Mouse (Mus musculus): ENCODE measurements around the gene Insm2. TPM values are rescaled to one million over a fixed set of nuclear protein-coding genes. Genes with fewer than 3 reads are reported as not detected.

The Insm2 gene
- polyA plus RNA-seq, 2 experiments from 2014 or later = 0.12 TPM; not detected in 1

GRCm38 (mm10) chr12:55607902-55608301 is 8.7 kb downstream of the Insm2 start:
- no peak for ATAC-seq

- ATAC-seq = no peak
Measured at GRCm38 (mm10) chr12:55610812-55611211, 11.6 kb downstream of the Insm2 start.

DNA sequence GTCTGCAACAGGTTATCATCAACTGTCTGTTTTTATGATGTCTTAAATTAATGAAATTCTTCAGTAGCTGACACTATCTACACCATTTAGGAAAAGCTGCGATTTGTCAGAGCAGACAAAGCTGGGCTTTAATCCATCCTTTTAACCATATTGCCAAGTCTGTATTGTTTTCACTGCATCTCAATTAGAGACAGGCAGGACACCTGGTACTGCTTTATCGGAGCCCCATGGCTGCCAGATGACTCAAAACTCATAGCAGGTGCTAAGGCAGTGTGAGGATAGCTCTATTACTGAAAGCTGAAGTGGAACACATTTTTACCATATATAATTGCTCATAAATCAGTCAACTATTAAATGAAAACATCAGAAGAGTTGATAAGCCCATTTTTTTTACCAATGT is 21.1 kb downstream of the Insm2 start:
- no peak for ATAC-seq

GRCm38 (mm10) chr12:55622615-55623245 is 23.5 kb downstream of the Insm2 start:
- no peak for ATAC-seq

DNA sequence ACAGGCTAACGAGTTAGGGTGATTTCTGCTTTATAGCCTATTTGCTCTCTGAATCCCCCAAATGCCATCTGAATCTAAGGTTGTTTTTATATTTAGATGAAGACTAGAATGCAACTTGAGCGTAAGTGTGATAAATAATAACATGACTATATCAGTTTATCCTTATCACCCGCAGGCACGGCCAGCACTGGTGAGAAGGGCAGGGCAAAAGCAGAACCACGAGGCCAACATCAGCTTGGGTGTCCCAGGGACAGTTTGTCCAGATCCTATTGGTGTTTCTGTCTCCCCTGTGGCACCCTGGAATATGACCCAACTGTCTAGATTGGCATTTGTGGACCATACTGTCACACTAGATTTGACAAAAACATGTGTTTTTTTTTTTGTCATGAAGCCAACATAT is 24.0 kb downstream of the Insm2 start:
- no peak for ATAC-seq

DNA sequence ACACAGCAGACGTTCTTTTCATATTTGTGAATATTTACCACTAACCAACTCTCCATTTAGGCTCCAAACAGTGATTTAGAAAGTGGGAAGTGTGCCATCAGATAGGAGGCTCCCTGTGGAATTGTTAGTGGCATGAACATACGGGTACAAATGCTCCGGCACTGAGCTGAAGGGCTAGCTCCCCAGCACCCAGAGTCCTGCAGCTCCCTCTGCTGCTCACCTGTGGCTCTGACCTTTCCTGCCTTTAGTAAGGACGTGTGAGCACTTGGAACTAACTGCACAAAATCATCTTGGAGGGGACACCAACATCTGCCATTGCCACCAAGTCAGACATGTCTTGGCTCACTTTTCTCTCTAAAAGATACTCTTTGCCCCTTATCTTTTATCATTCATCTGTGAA is 27.5 kb downstream of the Insm2 start:
- ATAC-seq = no peak

- ATAC-seq = peak; percentile 63
Measured at GRCm38 (mm10) chr12:55648011-55648525, 48.8 kb downstream of the Insm2 start.

Other genes starting within 250 kb of the Insm2 start
- 100 to 1,000 TPM; 282 to 307 TPM for gene Psma6, start 215.2 kb upstream of the Insm2 start, polyA plus RNA-seq (2017; shearing (Covaris generic))
- gene Nfkbia, start 106.8 kb upstream of the Insm2 start, polyA plus RNA-seq (2017; shearing (Covaris generic)) = 100 to 1,000 TPM; 513 to 551 TPM
- gene Aldoart2, start 34.2 kb upstream of the Insm2 start, polyA plus RNA-seq (2017; shearing (Covaris generic)) = under 1 TPM in 1 of 2 experiments, not detected in 1; 0.20 TPM
- 10 to 100 TPM; 11.9 to 13.6 TPM for gene Ralgapa1, start 221.7 kb downstream of the Insm2 start, polyA plus RNA-seq (2017; shearing (Covaris generic))
- 10 to 100 TPM; 13.1 to 13.2 TPM for gene Brms1l, start 236.9 kb downstream of the Insm2 start, polyA plus RNA-seq (2017; shearing (Covaris generic))

Measured in activated CD4-positive, CD25-positive, alpha-beta regulatory T cell, adult 4 months (primary cell).